Mouse (Mus musculus) gastrocnemius, adult 18-20 months (tissue): ENCODE measurements around the gene Abcb8. TPM values are rescaled to one million over a fixed set of nuclear protein-coding genes. Genes with fewer than 3 reads are reported as not detected.
A peak's percentile ranks its signal among the peaks of the same experiment; 100 is the strongest.
"Not testable (repeated sequence)": the region's sequence is repeated elsewhere in the genome, so short reads cannot be mapped to it uniquely, and the experiment has no call there.

Experiments
- DNase-seq: peaks from one replicate; pipeline ENCODE4 v3.0.0; 2021; ENCODE audit warnings: low spot score
- total RNA-seq, 2 experiments: library from RNA; stranded (reverse); gene quantifications; 2 replicates each; pipeline ENCODE4 v1.2.3; 2021

Gene Abcb8
- total RNA-seq, 2 experiments from 2014 or later: 30.4 to 40.3 TPM

- no peak for DNase-seq
Measured at GRCm38 (mm10) chr5:24392724-24393123, 739 bp upstream of the Abcb8 start.

- DNase-seq: peak; percentile 98
Measured at GRCm38 (mm10) chr5:24394165-24394894, 867 bp downstream of the Abcb8 start.

GRCm38 (mm10) chr5:24396254-24396653 lies 2.8 kb downstream of the Abcb8 start:
- DNase-seq: not testable (repeated sequence)

- DNase-seq: no peak
Measured at GRCm38 (mm10) chr5:24399686-24400085, 6.2 kb downstream of the Abcb8 start.

- no peak for DNase-seq
Measured at GRCm38 (mm10) chr5:24400362-24400761, 6.9 kb downstream of the Abcb8 start.

GRCm38 (mm10) chr5:24400911-24401605 lies 7.6 kb downstream of the Abcb8 start:
- DNase-seq: no peak

- no peak for DNase-seq
Measured at GRCm38 (mm10) chr5:24401969-24402368, 8.5 kb downstream of the Abcb8 start.

GRCm38 (mm10) chr5:24404594-24405360 lies 11.3 kb downstream of the Abcb8 start:
- DNase-seq: no peak

- DNase-seq: no peak
Measured at GRCm38 (mm10) chr5:24405389-24405876, 12.0 kb downstream of the Abcb8 start.

- no peak for DNase-seq
Measured at GRCm38 (mm10) chr5:24408651-24409050, 15.2 kb downstream of the Abcb8 start.

GRCm38 (mm10) chr5:24409466-24409865 lies 16.0 kb downstream of the Abcb8 start:
- DNase-seq: no peak

GRCm38 (mm10) chr5:24412063-24412462 lies 18.6 kb downstream of the Abcb8 start:
- DNase-seq: no peak

GRCm38 (mm10) chr5:24413042-24413693 lies 19.7 kb downstream of the Abcb8 start, which contains the start of gene Asic3:
Gene Asic3 (plus strand): TSS chr5:24413392.
- no peak for DNase-seq

GRCm38 (mm10) chr5:24413938-24414337 lies 20.5 kb downstream of the Abcb8 start:
- no peak for DNase-seq

- peak; percentile 64 for DNase-seq
Measured at GRCm38 (mm10) chr5:24416222-24416736, 22.8 kb downstream of the Abcb8 start.

- no peak for DNase-seq
Measured at GRCm38 (mm10) chr5:24417587-24417986, 24.1 kb downstream of the Abcb8 start.

GRCm38 (mm10) chr5:24420381-24420780 lies 26.9 kb downstream of the Abcb8 start:
- DNase-seq: no peak

- DNase-seq: peak; percentile 99
Measured at GRCm38 (mm10) chr5:24423129-24424003, 29.9 kb downstream of the Abcb8 start, which contains the start of the genes Cdk5 and Slc4a2. Gene Cdk5 (minus strand): TSS chr5:24423530. Gene Slc4a2 (plus strand): TSS chr5:24423837.

GRCm38 (mm10) chr5:24424004-24424781 lies 30.7 kb downstream of the Abcb8 start:
- no peak for DNase-seq
